Mouse (Mus musculus) MEL (cell line): Measurements from ENCODE around the gene Zfp119a. TPM values are rescaled to one million over a fixed set of nuclear protein-coding genes. Genes with fewer than 3 reads are reported as not detected.
"Not testable (repeated sequence)": the region's sequence is repeated elsewhere in the genome, so short reads cannot be mapped to it uniquely, and the experiment has no call there.

Experiments
- DNase-seq: peaks from one replicate; pipeline ENCODE4 v3.0.0; 2011; ENCODE audit warnings: low read depth, low spot score
- H3K27ac ChIP-seq: 2 replicates; pipeline ENCODE4 v1.5.1; 2012; ENCODE audit warnings: low read depth, mild to moderate bottlenecking, control low read depth, low read length, moderate library complexity; ENCODE audit not compliant: control insufficient read depth
- H3K27me3 ChIP-seq, 2 experiments: fragments of 150-350 bp in 1 of 2; sonication (generic) in 1 of 2; 2 replicates each; pipeline ENCODE4 v1.6.1; 2012; ENCODE audit warnings: low read length in 2 of 2, mild to moderate bottlenecking in 2 of 2, improper control_type of control experiment in 1 of 2, moderate library complexity in 1 of 2; ENCODE audit not compliant: insufficient read depth in 2 of 2, control insufficient read depth in 1 of 2
- H3K36me3 ChIP-seq, 2 experiments: 2 replicates each; pipeline ENCODE4 v1.6.1; 2012 to 2014; ENCODE audit warnings: low read length in 2 of 2, improper control_type of control experiment in 1 of 2, inconsistent platforms in 1 of 2, mild to moderate bottlenecking in 1 of 2; ENCODE audit not compliant: insufficient read depth in 2 of 2, control insufficient read depth in 1 of 2
- H3K4me1 ChIP-seq, 2 experiments: fragments of 150-350 bp in 1 of 2; sonication (generic) in 1 of 2; 2 replicates each; pipeline ENCODE4 v1.6.1; 2012; ENCODE audit warnings: low read length in 2 of 2, improper control_type of control experiment in 1 of 2, mild to moderate bottlenecking in 1 of 2; ENCODE audit not compliant: insufficient read depth in 2 of 2, control insufficient read depth in 1 of 2
- H3K4me3 ChIP-seq, 2 experiments: fragments of 150-350 bp in 1 of 2; sonication (generic) in 1 of 2; 2 replicates each; pipeline ENCODE4 v1.5.1; 2012; ENCODE audit warnings: low read depth in 2 of 2, low read length in 2 of 2, mild to moderate bottlenecking in 2 of 2, moderate library complexity in 2 of 2, control low read depth in 1 of 2, improper control_type of control experiment in 1 of 2; ENCODE audit not compliant: control insufficient read depth in 1 of 2, insufficient read depth in 1 of 2
- H3K79me2 ChIP-seq: 2 replicates; pipeline ENCODE4 v1.6.1; 2012; ENCODE audit warnings: mild to moderate bottlenecking, low read length, moderate library complexity; ENCODE audit not compliant: control insufficient read depth, poor library complexity, insufficient read depth
- H3K9ac ChIP-seq: 2 replicates; pipeline ENCODE4 v1.6.1; 2012; ENCODE audit warnings: low read depth, mild to moderate bottlenecking, control low read depth, low read length, moderate library complexity; ENCODE audit not compliant: control insufficient read depth, poor library complexity, severe bottlenecking
- H3K9me3 ChIP-seq: fragments of 150-350 bp; sonication (generic); replicated peaks from 2 replicates; pipeline ENCODE4 v1.6.1; 2012; ENCODE audit warnings: mild to moderate bottlenecking, low read length, improper control_type of control experiment, moderate library complexity; ENCODE audit not compliant: insufficient read depth
- CHD1 ChIP-seq: IDR thresholded peaks from 2 replicates; pipeline ENCODE4 v1.6.1; 2012; ENCODE audit warnings: low read depth, mild to moderate bottlenecking, inconsistent platforms, low read length, improper control_type of control experiment
- CHD2 ChIP-seq: IDR thresholded peaks from 2 replicates; pipeline ENCODE4 v1.6.1; 2011; ENCODE audit warnings: low read length, improper control_type of control experiment
- E2F4 ChIP-seq: IDR thresholded peaks from 2 replicates; pipeline ENCODE4 v1.6.1; 2011; ENCODE audit warnings: low read depth, low read length, improper control_type of control experiment, borderline replicate concordance
- ELF1 ChIP-seq: IDR thresholded peaks from 2 replicates; pipeline ENCODE4 v1.6.1; 2014; ENCODE audit warnings: low read depth, mild to moderate bottlenecking, inconsistent platforms, low read length, improper control_type of control experiment, moderate library complexity
- HCFC1 ChIP-seq: IDR thresholded peaks from 2 replicates; pipeline ENCODE4 v1.6.1; 2012; ENCODE audit warnings: low read depth, mild to moderate bottlenecking, inconsistent platforms, low read length, improper control_type of control experiment, moderate library complexity
- KAT2A ChIP-seq: conservative IDR thresholded peaks from 2 replicates; pipeline ENCODE4 v1.6.1; 2012; ENCODE audit warnings: low read depth, low read length, improper control_type of control experiment, inconsistent platforms
- MAFK ChIP-seq: IDR thresholded peaks from 2 replicates; pipeline ENCODE4 v1.6.1; 2011; ENCODE audit warnings: low read depth, mild to moderate bottlenecking, low read length, improper control_type of control experiment, borderline replicate concordance
- MAZ ChIP-seq: IDR thresholded peaks from 2 replicates; pipeline ENCODE4 v1.6.1; 2012; ENCODE audit warnings: low read depth, mild to moderate bottlenecking, inconsistent platforms, low read length, improper control_type of control experiment
- MEF2A ChIP-seq: IDR thresholded peaks from 2 replicates; pipeline ENCODE4 v1.6.1; 2014; ENCODE audit warnings: low read depth, mild to moderate bottlenecking, inconsistent platforms, low read length, improper control_type of control experiment; ENCODE audit not compliant: poor library complexity, insufficient replicate concordance, severe bottlenecking; ENCODE audit errors: extremely low read depth
- MXI1 ChIP-seq: IDR thresholded peaks from 2 replicates; pipeline ENCODE4 v1.6.1; 2011; ENCODE audit warnings: mild to moderate bottlenecking, low read depth, low read length, improper control_type of control experiment
- MYB ChIP-seq: IDR thresholded peaks from 2 replicates; pipeline ENCODE4 v1.6.1; 2011; ENCODE audit warnings: mild to moderate bottlenecking, low read depth, low read length, improper control_type of control experiment
- MYC ChIP-seq: IDR thresholded peaks from 2 replicates; pipeline ENCODE4 v1.6.1; 2011; ENCODE audit warnings: low read depth, mild to moderate bottlenecking, low read length, improper control_type of control experiment, moderate library complexity
- NRF1 ChIP-seq: IDR thresholded peaks from 2 replicates; pipeline ENCODE4 v1.6.1; 2014; ENCODE audit warnings: low read depth, mild to moderate bottlenecking, inconsistent platforms, low read length, improper control_type of control experiment, moderate library complexity; ENCODE audit not compliant: poor library complexity, insufficient read depth, severe bottlenecking
- POLR2A ChIP-seq, 2 experiments: IDR thresholded peaks; 2 replicates each; pipeline ENCODE4 v1.6.1; 2011 to 2012; ENCODE audit warnings: low read length in 2 of 2, mild to moderate bottlenecking in 2 of 2, control low read depth in 1 of 2, improper control_type of control experiment in 1 of 2, low read depth in 1 of 2, moderate library complexity in 1 of 2; ENCODE audit not compliant: control insufficient read depth in 1 of 2, insufficient read depth in 1 of 2, poor library complexity in 1 of 2
- POLR2AphosphoS2 ChIP-seq: IDR thresholded peaks from 2 replicates; pipeline ENCODE4 v1.6.1; 2011; ENCODE audit warnings: low read length, improper control_type of control experiment
- SIN3A ChIP-seq: IDR thresholded peaks from 2 replicates; pipeline ENCODE4 v1.6.1; 2012; ENCODE audit warnings: low read length, improper control_type of control experiment, inconsistent platforms
- SMC3 ChIP-seq: IDR thresholded peaks from 2 replicates; pipeline ENCODE4 v1.6.1; 2011; ENCODE audit warnings: low read depth, low read length, improper control_type of control experiment
- TBP ChIP-seq: IDR thresholded peaks from 2 replicates; pipeline ENCODE4 v1.8.0; 2011; ENCODE audit warnings: low read depth, low read length, improper control_type of control experiment
- USF1 ChIP-seq: IDR thresholded peaks from 2 replicates; pipeline ENCODE4 v1.6.1; 2014; ENCODE audit warnings: low read depth, mild to moderate bottlenecking, inconsistent platforms, low read length, improper control_type of control experiment, moderate library complexity
- USF2 ChIP-seq, 2 experiments: IDR thresholded peaks; 2 replicates each; pipeline ENCODE4 v1.6.1; 2011 to 2012; ENCODE audit warnings: improper control_type of control experiment in 2 of 2, low read length in 2 of 2, borderline replicate concordance in 1 of 2, inconsistent platforms in 1 of 2, low read depth in 1 of 2, mild to moderate bottlenecking in 1 of 2; ENCODE audit not compliant: insufficient read depth in 1 of 2
- polyA plus RNA-seq, 2 experiments: library from polyadenylated mRNA; stranded (reverse) in 1 of 2; unstranded in 1 of 2; fragments of >175 nt in 1 of 2; fragments of >200 nt in 1 of 2; gene quantifications; 2 replicates each; pipeline versions ENCODE4 v1.2.1 to v1.2.4; 2012; ENCODE audit warnings: low replicate concordance in 2 of 2, low read depth in 1 of 2; ENCODE audit not compliant: insufficient read length in 2 of 2, insufficient read depth in 1 of 2, missing spikeins in 1 of 2
- total RNA-seq: library from RNA; depleted of rRNA; stranded (reverse); fragments of 300-350 nt; gene quantifications from 2 replicates; pipeline ENCODE4 v1.2.3, GENCODE M21; 2012

Gene Zfp119a
- total and polyA plus RNA-seq, 3 experiments, result 0.71 to 1.7 TPM; not detected in 1

- no peaks in the 10 kb centered on the region for H3K9me3 ChIP-seq
- H3K79me2 ChIP-seq, result no peaks in the 10 kb centered on the region
- no peak for DNase-seq
- peaks cover 5 to 14% of the 10 kb centered on the region in 2 experiments for H3K27me3 ChIP-seq
- peaks cover 2 to 4% of the 10 kb centered on the region in 2 experiments; a peak in 2 of 4 replicates for H3K4me1 ChIP-seq
- H3K9ac ChIP-seq, result no peak overlapping the region
- H3K4me3 ChIP-seq, result no peak overlapping the region
- H3K27ac ChIP-seq, result no peak overlapping the region
- H3K36me3 ChIP-seq, result peaks cover 0 to 2% of the 10 kb centered on the region in 2 experiments; a peak in 1 of 4 replicates
- no peak for TF ChIP-seq E2F4
- no peak for TF ChIP-seq SMC3
- TF ChIP-seq MAZ, result no peak
- no peak for TF ChIP-seq TBP
- TF ChIP-seq MAFK, result no peak
- no peak for TF ChIP-seq CHD1
- no peak for TF ChIP-seq MYB
- TF ChIP-seq CHD2, result no peak
- TF ChIP-seq KAT2A, result no peak
- TF ChIP-seq USF2 (IDR thresholded peaks at IDR 0.05; ENCODE audit: borderline replicate concordance in 1 of 2, insufficient read depth in 1 of 2, low read depth in 1 of 2, low read length in 2 of 2), result no peak
- no peak for TF ChIP-seq MXI1
- no peak for TF ChIP-seq HCFC1
- no peak for TF ChIP-seq MEF2A
- no peak for TF ChIP-seq ELF1
- no peak for TF ChIP-seq USF1
- TF ChIP-seq SIN3A, result no peak
- no peak for TF ChIP-seq POLR2AphosphoS2
- TF ChIP-seq MYC, result no peak
- no peak for TF ChIP-seq POLR2A (IDR thresholded peaks at IDR 0.05; ENCODE audit: control insufficient read depth in 1 of 2, insufficient read depth in 1 of 2, low read depth in 1 of 2, low read length in 2 of 2, poor library complexity in 1 of 2)
These were observed 4.9 kb upstream of the Zfp119a start for GRCm38 (mm10) chr17:55883631-55884030.

GRCm38 (mm10) chr17:55878282-55878635, 471 bp downstream of the Zfp119a start:
- peak overlapping the region; percentile 65 for H3K9ac ChIP-seq
- H3K9me3 ChIP-seq, H3K4me1 ChIP-seq: not testable (repeated sequence)
- H3K27ac ChIP-seq, result peak overlapping the region; percentile 41
- H3K36me3 ChIP-seq, result peaks cover 0 to 13% of the 10 kb centered on the region in 2 experiments; a peak in 2 of 4 replicates
- DNase-seq, result peak; percentile 47
- TF ChIP-seq NRF1, result peak; percentile 52; the same call in 1 of the 2 replicates
- TF ChIP-seq, all 39 proteins: peak for 1; not testable (repeated sequence) for 38
- not testable (repeated sequence) for H3K79me2 ChIP-seq, H3K27me3 ChIP-seq
- H3K4me3 ChIP-seq, result peak overlapping the region; percentile 75 to 78
